Mouse (Mus musculus) lung, embryonic 14.5 days (tissue): ENCODE data around the gene Pmm2. TPM values are rescaled to one million over a fixed set of nuclear protein-coding genes. Genes with fewer than 3 reads are reported as not detected.

ENCODE experiments used
- ATAC-seq: fragments of 200-750 bp; cut with Nextera tagmentation; 2 replicates; pipeline ENCODE4 v1.8.0; 2017; ENCODE audit warnings: mild to moderate bottlenecking, moderate TSS enrichment, moderate library complexity; ENCODE audit not compliant: insufficient read depth
- DNase-seq: peaks from one replicate; pipeline ENCODE4 v3.0.0-alpha.2; 2015
- H3K27ac ChIP-seq: fragments of 300-500 bp; sonication (generic); 2 replicates; pipeline ENCODE4 v1.5.1; 2014; ENCODE audit warnings: low read depth, mild to moderate bottlenecking, moderate library complexity
- H3K27me3 ChIP-seq: fragments of 300-500 bp; sonication (generic); 2 replicates; pipeline ENCODE4 v1.6.1; 2014; ENCODE audit warnings: low read length, control low read depth; ENCODE audit not compliant: insufficient read depth
- H3K36me3 ChIP-seq: fragments of 300-500 bp; sonication (generic); 2 replicates; pipeline ENCODE4 v1.6.1; 2014; ENCODE audit warnings: control low read depth; ENCODE audit not compliant: insufficient read depth
- H3K4me1 ChIP-seq: fragments of 300-500 bp; sonication (generic); 2 replicates; pipeline ENCODE4 v1.6.1; 2014; ENCODE audit warnings: antibody characterized with exemption, control low read depth; ENCODE audit not compliant: insufficient read depth
- H3K4me2 ChIP-seq: fragments of 300-500 bp; sonication (generic); 2 replicates; pipeline ENCODE4 v1.6.1; 2014; ENCODE audit warnings: mild to moderate bottlenecking
- H3K4me3 ChIP-seq: fragments of 300-500 bp; sonication (generic); 2 replicates; pipeline ENCODE4 v1.5.1; 2014; ENCODE audit warnings: low read depth, low read length
- H3K9ac ChIP-seq: fragments of 300-500 bp; sonication (generic); 2 replicates; pipeline ENCODE4 v1.6.1; 2014
- H3K9me3 ChIP-seq: fragments of 300-500 bp; sonication (generic); 2 replicates; pipeline ENCODE4 v1.6.1; 2016; ENCODE audit warnings: low read depth, low read length, control low read depth
- CTCF ChIP-seq: IDR thresholded peaks from 2 replicates; pipeline ENCODE4 v1.5.1; 2016; ENCODE audit warnings: antibody characterized with exemption, low read depth
- WGBS: fragments of 180-500 bp; shearing (Covaris S2); extraction: QIAGEN DNeasy Blood & Tissue Kit; methylation state at CpG from one replicate; pipeline ENCODE4 v1.1.7; 2014; 5-methylcytosine and 5-hydroxymethylcytosine counted together
- polyA plus RNA-seq: library from polyadenylated mRNA; unstranded; fragments of >200 nt; fragmentation: Nextera tagmentation; extraction: Ambion mirVana; gene quantifications from 2 replicates; pipeline ENCODE4 v1.2.1, GENCODE M21; 2014

Gene Pmm2
- polyA plus RNA-seq, 1 experiment from 2014 or later: 52.0 TPM

GRCm38 (mm10) chr16:8667261-8667660, 29.8 kb downstream of the Pmm2 start:
- H3K27me3 ChIP-seq: no peaks in the 10 kb centered on the region
- H3K4me1 ChIP-seq: peaks cover 12% of the 10 kb centered on the region; the same call in 1 of the 2 replicates
- H3K27ac ChIP-seq: no peak overlapping the region; the same call in 1 of the 2 replicates
- no peak overlapping the region; the same call in 1 of the 2 replicates for H3K9ac ChIP-seq
- no peak for ATAC-seq
- H3K4me2 ChIP-seq: no peak overlapping the region
- no peak overlapping the region for H3K4me3 ChIP-seq
- TF ChIP-seq CTCF: no peak
- H3K9me3 ChIP-seq: no peaks in the 10 kb centered on the region
- DNase-seq: no peak
- H3K36me3 ChIP-seq: peaks cover 16% of the 10 kb centered on the region
- WGBS: 66% methylated on average over 7 of the region's 7 CpGs

- Histone ChIP-seq H3K9ac (no peak overlapping the region; the same call in 1 of the 2 replicates), H3K27me3 (0 out of 2 replicates have a peak, but pooled peaks cover under 1% of the 10 kb centered on the region), H3K4me3 (no peak overlapping the region), H3K36me3 (peaks cover 11% of the 10 kb centered on the region), H3K4me2 (no peak overlapping the region), H3K9me3 (no peaks in the 10 kb centered on the region), H3K27ac (no peak overlapping the region; the same call in 1 of the 2 replicates), H3K4me1 (peaks cover 12% of the 10 kb centered on the region; the same call in 1 of the 2 replicates)
- ATAC-seq (no peak), DNase-seq (no peak)
- WGBS: 60% methylated on average over 4 of the region's 4 CpGs
- TF ChIP-seq CTCF: no peak
Observed at GRCm38 (mm10) chr16:8667814-8668213, 30.3 kb downstream of the Pmm2 start.

- TF ChIP-seq CTCF: no peak
- Histone ChIP-seq H3K27ac (no peak overlapping the region), H3K4me1 (peaks cover 12% of the 10 kb centered on the region; the same call in 1 of the 2 replicates), H3K36me3 (peaks cover 6% of the 10 kb centered on the region), H3K4me3 (no peak overlapping the region), H3K27me3 (0 out of 2 replicates have a peak, but pooled peaks cover 4% of the 10 kb centered on the region), H3K9me3 (no peaks in the 10 kb centered on the region), H3K9ac (no peak overlapping the region), H3K4me2 (no peak overlapping the region)
- WGBS: 70% methylated on average over 2 of the region's 2 CpGs
- no peak for DNase-seq
- ATAC-seq: no peak
Observed at GRCm38 (mm10) chr16:8668386-8668785, 30.9 kb downstream of the Pmm2 start.

- H3K27ac ChIP-seq: no peak overlapping the region
- 58% methylated on average over 5 of the region's 5 CpGs for WGBS
Observed at GRCm38 (mm10) chr16:8669432-8669831, 32.0 kb downstream of the Pmm2 start.

DNA sequence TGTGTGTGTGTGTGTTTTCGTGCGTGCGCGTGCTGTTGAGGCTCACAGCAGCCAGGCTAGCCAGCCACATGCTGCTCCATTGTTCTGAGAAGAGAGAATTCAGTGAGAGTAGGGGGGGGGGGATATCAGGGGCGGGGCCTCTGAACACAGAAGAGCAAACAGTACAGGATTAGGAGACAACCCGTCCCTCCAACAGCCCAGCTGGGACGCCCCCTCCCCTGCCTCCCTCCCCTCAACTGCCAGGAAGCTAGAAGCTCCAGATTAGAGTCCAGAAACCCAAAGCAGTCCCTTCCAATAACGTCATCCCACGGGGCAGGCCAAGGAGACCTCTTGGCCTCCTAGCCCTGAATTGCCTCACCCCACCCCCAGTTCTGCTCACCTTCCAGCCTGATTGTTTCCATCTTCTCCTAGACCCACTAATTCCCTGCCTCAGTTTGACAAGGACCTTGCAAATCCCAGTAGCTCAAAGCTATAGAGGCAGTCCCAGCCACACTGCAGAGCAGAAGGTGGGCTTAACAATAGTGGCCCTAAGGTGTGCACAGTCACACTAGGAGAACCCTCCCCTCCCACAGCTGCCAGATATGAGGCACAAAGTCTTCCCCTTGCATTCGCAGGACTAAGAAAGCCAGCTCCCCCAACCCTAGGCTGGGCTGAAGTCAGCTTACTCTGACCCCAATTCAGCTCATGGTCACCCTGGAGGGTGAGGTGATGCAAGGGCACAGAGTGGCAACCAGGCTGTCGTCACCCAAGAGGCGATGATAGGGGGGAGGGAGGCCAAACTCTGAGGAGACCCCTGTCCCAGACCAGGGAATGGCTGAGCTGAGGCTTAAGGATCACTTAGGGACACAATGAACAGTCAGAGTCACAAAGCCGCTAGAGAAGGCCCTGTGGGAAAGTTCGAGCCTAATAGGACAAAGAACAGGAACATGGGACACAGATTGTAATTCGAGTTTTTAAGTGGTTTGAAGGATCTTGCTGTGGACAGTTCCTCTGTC, 32.9 kb downstream of the Pmm2 start:
- DNase-seq (peak; percentile 27), ATAC-seq (no peak)
- Histone ChIP-seq H3K4me1 (peaks cover 12% of the 10 kb centered on the region; the same call in 1 of the 2 replicates), H3K36me3 (no peaks in the 10 kb centered on the region; the same call in 1 of the 2 replicates), H3K9ac (peak overlapping the region; percentile 65), H3K27ac (0 out of 2 replicates have a peak overlapping the region, but pooled peaks have one; percentile 16), H3K9me3 (no peaks in the 10 kb centered on the region), H3K27me3 (0 out of 2 replicates have a peak, but pooled peaks cover 4% of the 10 kb centered on the region), H3K4me3 (peak overlapping the region; percentile 66), H3K4me2 (peak overlapping the region; percentile 81)
- no peak for TF ChIP-seq CTCF
- 9% methylated on average over 14 of the region's 15 CpGs for WGBS

More at GRCm38 (mm10) chr16:8669432-8669831, 32.0 kb downstream of the Pmm2 start:
- peak overlapping the region; percentile 81 for H3K4me2 ChIP-seq
- H3K9me3 ChIP-seq: no peaks in the 10 kb centered on the region
- no peak for TF ChIP-seq CTCF
- peak overlapping the region; percentile 66; the same call in 1 of the 2 replicates for H3K4me3 ChIP-seq
- H3K4me1 ChIP-seq: peaks cover 12% of the 10 kb centered on the region; the same call in 1 of the 2 replicates
- ATAC-seq (no peak), DNase-seq (peak; percentile 41)
- peak overlapping the region; percentile 65 for H3K9ac ChIP-seq
- H3K27me3 ChIP-seq: 0 out of 2 replicates have a peak, but pooled peaks cover 4% of the 10 kb centered on the region
- no peaks in the 10 kb centered on the region; the same call in 1 of the 2 replicates for H3K36me3 ChIP-seq

GRCm38 (mm10) chr16:8671551-8672349, 34.3 kb downstream of the Pmm2 start, which contains the start of gene Carhsp1:
Gene Carhsp1, minus strand, starts transcription at chr16:8672155.
- peaks cover 12% of the 10 kb centered on the region; the same call in 1 of the 2 replicates for H3K4me1 ChIP-seq
- WGBS: under 1% methylated on average over 61 of the region's 67 CpGs

More at GRCm38 (mm10) chr16:8671551-8672349, 34.3 kb downstream of the Pmm2 start, which contains the start of gene Carhsp1:
- H3K4me2 ChIP-seq: peak within 1 kb of the TSS; percentile 81
- peak; percentile 50; the same call in 1 of the 2 replicates for TF ChIP-seq CTCF
- ATAC-seq: peak; percentile 93
- peak within 1 kb of the TSS; percentile 66 for H3K4me3 ChIP-seq
- 0 out of 2 replicates have a peak, but pooled peaks cover 4% of the 10 kb centered on the region for H3K27me3 ChIP-seq
- H3K9ac ChIP-seq: peak within 1 kb of the TSS; percentile 65
- no peaks in the 10 kb centered on the region for H3K9me3 ChIP-seq
- peak; percentile 97 for DNase-seq
- H3K36me3 ChIP-seq: no peaks in the 10 kb centered on the region
- peak within 1 kb of the TSS; percentile 83 for H3K27ac ChIP-seq
